Mouse (Mus musculus) hindbrain, embryonic 16.5 days (tissue): ENCODE measurements around the gene F11r. TPM values are rescaled to one million over a fixed set of nuclear protein-coding genes. Genes with fewer than 3 reads are reported as not detected.

Experiments
- ATAC-seq: fragments of 200-750 bp; cut with Nextera tagmentation; 2 replicates; pipeline ENCODE4 v1.8.0; 2017; ENCODE audit warnings: moderate TSS enrichment, moderate library complexity
- H3K27ac ChIP-seq: fragments of 300-500 bp; sonication (generic); 2 replicates; pipeline ENCODE4 v1.5.1; 2014; ENCODE audit warnings: low read depth, mild to moderate bottlenecking, control low read depth, low read length, moderate library complexity
- H3K27me3 ChIP-seq: fragments of 300-500 bp; sonication (generic); replicated peaks from 2 replicates; pipeline ENCODE4 v1.6.1; 2014; ENCODE audit warnings: low read length; ENCODE audit not compliant: control insufficient read depth, insufficient read depth
- H3K36me3 ChIP-seq: fragments of 300-500 bp; sonication (generic); 2 replicates; pipeline ENCODE4 v1.6.1; 2014; ENCODE audit warnings: mild to moderate bottlenecking, low read length, moderate library complexity, mixed read lengths; ENCODE audit not compliant: control insufficient read depth, insufficient read depth
- H3K4me1 ChIP-seq: fragments of 300-500 bp; sonication (generic); 2 replicates; pipeline ENCODE4 v1.6.1; 2014; ENCODE audit warnings: low read depth, low read length; ENCODE audit not compliant: control insufficient read depth, insufficient read depth
- H3K4me2 ChIP-seq: fragments of 300-500 bp; sonication (generic); 2 replicates; pipeline ENCODE4 v1.6.1; 2014; ENCODE audit warnings: mild to moderate bottlenecking, low read length, control low read depth, moderate library complexity
- H3K4me3 ChIP-seq: fragments of 300-500 bp; sonication (generic); 2 replicates; pipeline ENCODE4 v1.5.1; 2014; ENCODE audit warnings: mild to moderate bottlenecking, low read length, control low read depth, moderate library complexity
- H3K9ac ChIP-seq: fragments of 300-500 bp; sonication (generic); 2 replicates; pipeline ENCODE4 v1.6.1; 2014; ENCODE audit warnings: low read depth, mild to moderate bottlenecking, control low read depth, low read length, moderate library complexity
- H3K9me3 ChIP-seq: fragments of 300-500 bp; sonication (generic); 2 replicates; pipeline ENCODE4 v1.6.1; 2014; ENCODE audit warnings: mild to moderate bottlenecking, low read length, moderate library complexity; ENCODE audit not compliant: control insufficient read depth
- WGBS: fragments of 180-500 bp; shearing (Covaris S2); extraction: QIAGEN DNeasy Blood & Tissue Kit; methylation state at CpG from one replicate; pipeline ENCODE4 v1.1.7; 2014; 5-methylcytosine and 5-hydroxymethylcytosine counted together
- polyA plus RNA-seq: library from polyadenylated mRNA; unstranded; fragments of >200 nt; fragmentation: Nextera tagmentation; extraction: Ambion mirVana; gene quantifications from 2 replicates; pipeline ENCODE4 v1.2.1, GENCODE M21; 2015

F11r gene
- polyA plus RNA-seq = 14.1 and 15.6 TPM in 2 replicates

DNA sequence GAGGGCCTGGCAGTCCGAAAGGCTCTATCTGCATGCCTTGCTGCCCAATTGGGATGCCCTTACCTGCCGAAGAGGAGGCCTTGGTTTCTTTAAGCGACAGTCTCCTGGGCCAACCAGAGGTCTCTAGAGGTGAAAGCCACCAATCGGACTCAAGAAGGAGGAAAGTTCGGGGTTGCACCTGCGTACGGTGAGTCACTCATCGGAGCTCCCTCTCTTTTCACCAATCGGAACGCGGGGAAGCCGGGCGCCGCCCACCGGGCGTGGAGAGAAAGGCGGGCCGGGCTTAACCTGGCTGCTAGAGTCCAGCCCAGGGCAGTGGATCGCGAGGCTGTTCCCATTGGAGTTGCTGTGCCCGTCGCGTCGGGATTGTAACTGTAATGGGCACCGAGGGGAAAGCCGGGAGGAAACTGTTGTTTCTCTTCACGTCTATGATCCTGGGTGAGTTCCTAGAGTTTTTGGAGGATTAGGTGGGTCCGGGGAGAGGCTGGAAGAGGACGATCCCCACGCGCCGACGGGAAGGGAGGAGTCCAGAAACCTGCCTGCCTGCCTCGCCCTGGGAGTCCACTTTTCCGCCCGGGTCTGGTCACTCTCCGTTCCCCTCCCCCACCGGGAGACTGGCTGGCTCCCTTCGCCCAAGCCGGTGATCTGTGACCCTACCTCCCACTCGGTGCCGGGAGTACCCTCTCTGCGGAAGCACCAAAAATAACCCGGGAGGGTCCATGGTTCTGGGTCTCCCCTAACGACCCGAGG lies at the start of gene F11r:
Gene F11r, plus strand, starts transcription at position 272 of the 750 bp plus-strand sequence.
- Histone ChIP-seq H3K4me1 (peaks cover 7% of the 10 kb centered on the region; the same call in 1 of the 2 replicates), H3K36me3 (no peaks in the 10 kb centered on the region), H3K4me3 (peak within 1 kb of the TSS; percentile 44), H3K27me3 (peaks cover 20% of the 10 kb centered on the region), H3K9me3 (no peaks in the 10 kb centered on the region), H3K27ac (0 out of 2 replicates have a peak within 1 kb of the TSS, but pooled peaks have one; percentile 34), H3K9ac (peak within 1 kb of the TSS; percentile 47), H3K4me2 (peak within 1 kb of the TSS; percentile 57)
- peak; percentile 87 for ATAC-seq
- 2% methylated on average over 44 of the region's 46 CpGs for WGBS

DNA sequence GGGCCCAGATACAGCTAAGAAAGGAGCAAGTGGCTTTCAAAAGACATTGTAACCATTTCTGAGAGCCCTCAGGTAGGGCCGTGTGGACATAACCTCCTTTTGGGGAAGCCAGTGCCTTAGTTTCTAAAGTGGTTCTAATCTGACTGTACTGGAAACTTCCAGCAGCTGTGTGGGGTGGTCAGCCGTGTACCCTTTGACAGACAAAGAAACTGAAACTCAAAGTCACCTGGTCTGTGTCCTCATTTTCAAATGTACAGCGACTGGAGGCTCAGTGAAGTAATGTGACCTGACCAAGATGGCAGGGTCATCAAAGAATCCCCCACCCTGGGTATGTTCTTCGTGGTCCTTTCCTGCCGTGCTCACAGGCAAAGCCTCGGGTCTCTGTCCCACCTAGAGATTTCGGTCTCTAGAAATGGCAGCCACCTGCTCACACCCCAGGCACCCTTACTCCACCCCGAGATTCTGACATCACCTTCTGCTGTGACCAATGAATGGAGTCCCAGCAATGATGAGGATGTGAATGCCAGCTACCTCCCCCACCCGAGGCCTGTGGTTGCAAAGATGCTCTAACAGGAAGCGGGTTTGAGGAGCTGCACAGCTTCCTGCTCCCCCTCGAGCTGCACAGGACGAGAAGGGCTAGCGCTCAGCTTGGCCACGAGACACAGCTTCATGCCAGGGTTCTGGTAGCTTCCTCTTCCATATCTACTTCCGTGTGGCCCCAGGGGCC lies 48.8 kb upstream of the F11r start, which contains the start of gene Arhgap30:
Gene Arhgap30, plus strand, starts transcription at position 579 of the 727 bp plus-strand sequence.
- H3K9me3 ChIP-seq = no peaks in the 10 kb centered on the region
- WGBS = 82% methylated on average over 15 of the region's 15 CpGs
- H3K4me2 ChIP-seq = no peak within 1 kb of the TSS
- no peaks in the 10 kb centered on the region for H3K27me3 ChIP-seq
- H3K9ac ChIP-seq = no peak within 1 kb of the TSS
- ATAC-seq = no peak
- H3K4me3 ChIP-seq = no peak within 1 kb of the TSS
- H3K27ac ChIP-seq = no peak within 1 kb of the TSS
- H3K36me3 ChIP-seq = no peaks in the 10 kb centered on the region
- H3K4me1 ChIP-seq = no peaks in the 10 kb centered on the region

DNA sequence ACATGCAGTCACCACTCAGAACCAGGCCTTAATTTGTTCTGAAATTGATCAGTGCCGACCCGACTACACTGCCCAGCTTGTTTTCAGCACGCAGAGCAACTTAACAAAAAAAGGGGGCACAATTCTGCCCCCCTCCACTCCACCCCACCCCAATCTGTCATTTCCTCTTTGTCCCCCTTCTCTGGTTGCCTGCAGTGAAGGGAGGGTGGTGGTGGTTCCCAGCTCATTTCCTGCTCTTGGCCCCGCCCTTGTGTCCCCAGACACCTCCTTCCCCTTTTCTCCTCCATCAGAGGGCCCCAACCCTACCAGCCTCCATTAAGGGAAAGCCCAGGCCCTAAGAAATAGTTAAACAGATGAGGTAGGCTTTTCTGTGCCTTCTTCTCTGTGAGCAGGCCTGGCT lies 47.2 kb upstream of the F11r start:
- Histone ChIP-seq H3K4me1 (no peaks in the 10 kb centered on the region), H3K27ac (no peak overlapping the region), H3K9ac (no peak overlapping the region), H3K9me3 (no peaks in the 10 kb centered on the region), H3K4me2 (no peak overlapping the region), H3K4me3 (no peak overlapping the region), H3K27me3 (peaks cover 2% of the 10 kb centered on the region; the same call in 1 of the 2 replicates), H3K36me3 (no peaks in the 10 kb centered on the region)
- WGBS = 78% methylated on average over 4 of the region's 4 CpGs
- no peak for ATAC-seq

DNA sequence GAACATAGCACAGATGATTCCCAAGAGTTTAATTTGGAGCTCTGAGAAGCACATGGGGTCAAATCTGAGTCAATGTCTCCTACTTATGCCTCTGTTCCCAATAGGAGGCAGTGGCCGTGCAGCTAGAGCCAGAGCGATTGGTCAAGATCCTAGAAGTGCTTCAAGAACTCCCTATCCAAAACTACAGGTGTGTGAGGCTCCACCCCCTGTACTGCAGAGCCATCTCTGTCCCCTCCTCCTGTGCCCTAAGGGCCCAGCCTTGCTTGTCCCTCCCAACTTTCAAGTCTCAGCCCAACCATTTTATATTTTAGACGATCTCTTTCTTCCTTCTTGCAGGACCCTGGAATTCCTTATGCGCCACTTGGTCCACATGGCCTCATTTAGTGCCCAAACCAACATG lies 35.5 kb upstream of the F11r start:
- 84% methylated on average over 4 of the region's 4 CpGs for WGBS
- ATAC-seq = no peak

DNA sequence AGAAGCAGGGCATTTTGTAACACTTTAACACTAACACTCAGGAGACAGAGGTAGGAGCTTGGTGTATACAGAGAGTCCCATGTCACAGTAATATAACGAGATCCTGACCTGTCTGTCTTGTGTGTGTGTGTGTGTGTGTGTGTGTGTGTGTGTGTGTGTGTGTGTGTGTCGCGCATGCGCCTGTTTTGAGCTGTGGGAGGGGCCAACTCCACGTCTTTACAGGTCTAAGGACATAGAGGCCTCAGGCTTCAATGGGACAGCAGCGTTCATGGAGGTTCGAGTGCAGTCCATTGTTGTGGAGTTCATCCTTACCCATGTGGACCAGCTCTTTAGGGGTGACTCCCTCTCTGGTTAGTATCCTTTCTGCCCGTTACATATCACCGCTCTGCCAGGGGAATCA lies 34.3 kb upstream of the F11r start:
- ATAC-seq = no peak

More for the DNA sequence above, 35.5 kb upstream of the F11r start:
- no peaks in the 10 kb centered on the region for H3K4me1 ChIP-seq
- no peaks in the 10 kb centered on the region for H3K9me3 ChIP-seq
- H3K36me3 ChIP-seq = no peaks in the 10 kb centered on the region
- no peak overlapping the region for H3K27ac ChIP-seq
- no peaks in the 10 kb centered on the region for H3K27me3 ChIP-seq
- no peak overlapping the region for H3K9ac ChIP-seq
- no peak overlapping the region for H3K4me2 ChIP-seq
- H3K4me3 ChIP-seq = no peak overlapping the region

DNA sequence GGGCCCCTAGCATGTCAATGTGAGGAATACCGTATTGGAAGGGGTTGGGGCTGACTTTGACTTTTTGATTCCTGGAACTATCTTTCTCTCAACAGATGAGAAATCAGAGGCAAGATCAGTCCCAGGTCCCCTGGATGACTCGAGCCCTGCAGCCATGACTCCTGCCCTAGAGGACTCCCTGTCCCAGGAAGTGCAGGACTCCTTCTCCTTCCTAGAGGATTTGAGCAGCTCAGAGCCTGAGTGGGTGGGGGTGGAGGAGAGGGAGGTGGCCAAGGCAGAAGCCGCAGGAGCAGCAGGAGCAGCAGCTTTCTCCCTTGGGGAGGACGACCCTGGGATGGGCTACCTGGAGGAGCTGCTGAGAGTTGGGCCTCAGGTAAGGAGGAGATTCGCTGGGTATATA lies 30.1 kb upstream of the F11r start:
- H3K4me2 ChIP-seq = no peak overlapping the region
- no peak overlapping the region for H3K27ac ChIP-seq
- no peaks in the 10 kb centered on the region for H3K4me1 ChIP-seq
- no peaks in the 10 kb centered on the region for H3K36me3 ChIP-seq
- WGBS = 81% methylated on average over 5 of the region's 5 CpGs
- peaks cover 9% of the 10 kb centered on the region for H3K27me3 ChIP-seq
- no peak overlapping the region for H3K4me3 ChIP-seq
- H3K9me3 ChIP-seq = no peaks in the 10 kb centered on the region
- no peak overlapping the region for H3K9ac ChIP-seq
- no peak for ATAC-seq

More for the DNA sequence above, 34.3 kb upstream of the F11r start:
- Histone ChIP-seq H3K4me3 (no peak overlapping the region), H3K9ac (no peak overlapping the region), H3K27me3 (no peaks in the 10 kb centered on the region), H3K9me3 (no peaks in the 10 kb centered on the region), H3K36me3 (no peaks in the 10 kb centered on the region), H3K4me2 (no peak overlapping the region), H3K27ac (no peak overlapping the region), H3K4me1 (no peaks in the 10 kb centered on the region)
- WGBS = 84% methylated on average over 9 of the region's 9 CpGs

DNA sequence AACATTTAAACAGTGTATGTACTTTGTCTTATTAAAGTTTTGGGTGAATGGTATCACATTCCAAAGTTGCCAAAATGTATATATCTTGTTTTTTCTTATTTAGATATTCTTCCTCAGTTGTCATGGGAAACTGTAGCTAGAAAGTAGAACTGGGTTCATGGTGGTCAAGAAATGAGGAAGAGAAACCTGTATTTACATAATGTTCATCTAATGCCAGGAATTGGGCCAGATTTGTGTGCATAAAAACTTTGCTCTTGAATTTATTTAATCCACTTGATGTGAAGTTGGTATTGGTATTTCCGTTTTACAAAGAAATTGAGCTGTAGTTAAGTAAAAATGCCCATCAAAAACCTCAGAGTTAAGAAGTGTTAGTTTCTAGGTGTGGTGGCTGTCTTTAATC lies 27.1 kb upstream of the F11r start:
- no peak overlapping the region for H3K27ac ChIP-seq
- no peaks in the 10 kb centered on the region; the same call in 1 of the 2 replicates for H3K36me3 ChIP-seq
- 83% methylated on average over 1 of the region's 1 CpGs for WGBS
- no peaks in the 10 kb centered on the region for H3K9me3 ChIP-seq
- H3K4me1 ChIP-seq = peaks cover 18% of the 10 kb centered on the region
- ATAC-seq = no peak
- H3K4me2 ChIP-seq = no peak overlapping the region
- no peak overlapping the region for H3K4me3 ChIP-seq
- no peak overlapping the region for H3K9ac ChIP-seq
- H3K27me3 ChIP-seq = peaks cover 9% of the 10 kb centered on the region

DNA sequence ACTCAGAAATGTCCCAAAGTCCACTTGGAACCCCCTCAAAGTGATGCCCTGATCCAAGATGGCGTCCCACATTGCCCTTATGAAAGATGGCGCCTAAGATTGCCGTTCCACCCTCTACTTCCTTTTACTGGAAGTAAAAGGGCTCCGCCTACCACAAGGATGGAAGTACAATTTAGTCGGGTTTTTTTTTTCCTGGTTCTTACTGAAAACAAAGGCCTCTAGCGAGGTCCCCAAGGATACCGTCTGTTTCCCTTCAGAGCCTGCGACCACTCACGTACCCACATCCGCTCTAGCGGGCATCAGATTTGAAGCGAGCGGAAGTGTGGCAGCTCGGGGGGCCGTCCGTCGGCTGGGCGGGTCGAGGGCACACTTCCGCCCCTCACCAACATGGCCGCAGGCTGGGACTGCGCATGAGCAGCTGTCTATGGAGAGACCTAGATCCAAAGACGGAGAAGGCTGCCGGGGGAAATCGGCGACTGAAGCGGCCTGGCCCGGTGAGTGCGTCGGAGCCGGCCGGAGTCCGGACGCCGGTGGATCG lies 26.3 kb upstream of the F11r start, which contains the start of gene Usf1:
Gene Usf1, plus strand, starts transcription at position 367 of the 538 bp plus-strand sequence.
- Histone ChIP-seq H3K4me2 (peak within 1 kb of the TSS; percentile 72), H3K27me3 (peaks cover 9% of the 10 kb centered on the region), H3K9me3 (no peaks in the 10 kb centered on the region), H3K9ac (peak within 1 kb of the TSS; percentile 93), H3K36me3 (peaks cover 6% of the 10 kb centered on the region), H3K4me1 (peaks cover 18% of the 10 kb centered on the region), H3K4me3 (peak within 1 kb of the TSS; percentile 95), H3K27ac (peak within 1 kb of the TSS; percentile 93)
- WGBS = under 1% methylated on average over 36 of the region's 36 CpGs
- ATAC-seq = peak; percentile 98

DNA sequence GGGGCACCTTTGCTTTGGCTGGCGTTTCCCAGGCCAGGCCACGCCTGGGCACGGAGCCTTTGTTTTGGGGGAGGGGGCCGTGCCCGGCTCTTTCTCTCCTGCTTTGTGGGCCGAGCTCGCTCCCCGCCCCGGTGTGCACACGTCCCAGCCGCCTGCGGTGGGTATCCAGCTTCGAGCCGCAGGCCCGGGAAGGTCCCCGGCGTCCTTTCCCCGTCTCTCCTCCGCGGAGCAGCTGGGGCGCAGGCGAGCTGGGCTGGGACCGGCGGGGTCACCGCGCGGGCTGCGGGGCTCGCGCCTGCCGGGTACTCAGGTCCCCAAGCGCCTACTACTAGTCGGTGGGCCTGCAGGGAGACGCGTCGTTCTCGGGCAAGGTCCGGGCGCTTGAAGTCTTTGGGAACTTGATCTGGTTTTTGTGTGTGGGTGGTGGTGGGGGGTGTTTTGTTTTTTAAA lies 25.8 kb upstream of the F11r start:
- H3K4me1 ChIP-seq = peaks cover 18% of the 10 kb centered on the region
- peak overlapping the region; percentile 72 for H3K4me2 ChIP-seq
- H3K9me3 ChIP-seq = no peaks in the 10 kb centered on the region
- H3K27me3 ChIP-seq = peaks cover 9% of the 10 kb centered on the region
- peaks cover 11% of the 10 kb centered on the region for H3K36me3 ChIP-seq
- H3K4me3 ChIP-seq = peak overlapping the region; percentile 95
- ATAC-seq = peak; percentile 88
- WGBS = under 1% methylated on average over 31 of the region's 39 CpGs
- peak overlapping the region; percentile 93 for H3K9ac ChIP-seq
- H3K27ac ChIP-seq = peak overlapping the region; percentile 93
